Mouse (Mus musculus) layer of hippocampus, adult 8-10 months (tissue): ENCODE measurements around the gene St3gal3. TPM values are rescaled to one million over a fixed set of nuclear protein-coding genes. Genes with fewer than 3 reads are reported as not detected.
A peak's percentile ranks its signal among the peaks of the same experiment; 100 is the strongest.

Source experiments
- DNase-seq, 2 experiments: peaks; one replicate each; pipeline ENCODE4 v3.0.0; 2022; ENCODE audit warnings: low spot score in 2 of 2
- total RNA-seq, 4 experiments: library from RNA; stranded (reverse); gene quantifications; 2 replicates each; pipeline ENCODE4 v1.2.4; 2022

St3gal3 gene
- total RNA-seq, 4 experiments from 2014 or later: 38.4 to 49.5 (median 44.6) TPM

DNA sequence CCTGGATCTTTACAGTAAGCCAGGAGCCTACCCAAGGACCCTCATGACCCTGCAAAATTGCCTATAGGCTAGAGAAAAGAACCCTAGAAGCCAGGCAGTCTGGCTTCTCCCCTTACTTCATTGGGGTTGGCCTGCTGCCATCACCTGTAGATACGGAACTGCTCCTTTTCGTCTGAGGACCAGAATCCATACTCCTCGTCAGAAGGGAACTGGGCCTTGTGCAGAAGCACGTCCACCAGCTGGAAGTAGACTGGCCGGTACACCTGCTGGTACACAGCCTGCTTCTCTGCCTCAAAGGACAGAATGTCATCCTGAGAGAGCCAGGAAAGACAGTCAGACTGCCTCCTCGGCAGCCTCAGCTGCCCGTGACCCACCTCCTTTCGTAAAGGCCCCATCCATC lies 230.0 kb downstream of the St3gal3 start:
- DNase-seq: no peak

DNA sequence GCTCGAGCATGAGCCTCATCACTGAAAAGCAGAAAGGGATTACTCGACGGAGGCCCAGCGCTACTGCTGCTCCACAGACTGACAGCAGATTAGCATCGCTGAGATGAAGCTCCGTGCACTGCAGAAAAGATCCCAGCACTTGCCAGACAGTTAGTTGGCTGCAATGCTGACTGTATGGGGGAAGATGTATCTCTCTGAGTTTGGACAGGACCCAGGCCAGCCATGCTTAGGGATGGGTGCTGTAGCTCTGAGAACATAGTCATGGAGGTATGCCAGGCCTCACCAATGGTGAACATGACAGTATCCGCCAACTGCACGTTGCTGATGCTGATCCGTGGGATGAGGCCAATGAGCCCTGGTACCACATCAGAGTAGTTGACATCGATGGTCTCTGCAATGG lies 230.6 kb downstream of the St3gal3 start:
- DNase-seq: peak in 1 of 2 experiments; percentile 67

DNA sequence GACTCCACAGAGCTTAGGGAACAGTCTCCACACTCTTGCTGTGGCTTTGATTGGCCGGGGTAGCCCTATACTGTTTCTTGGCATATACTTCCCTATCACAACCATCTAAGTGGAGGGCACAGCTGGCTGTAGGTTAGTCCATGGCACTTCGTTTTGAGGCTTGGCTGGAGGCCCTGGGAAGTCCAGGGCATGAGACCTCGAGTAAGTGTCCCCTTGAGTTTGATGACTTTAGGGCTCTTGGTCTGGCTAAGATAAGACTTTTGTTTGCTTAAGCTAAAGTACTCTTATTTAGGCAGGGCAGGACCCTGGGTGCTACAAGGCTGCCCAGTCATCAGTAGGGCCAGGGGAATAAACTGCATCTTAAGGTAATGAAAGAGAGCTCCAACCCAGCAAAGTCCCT lies 236.6 kb downstream of the St3gal3 start:
- no peak for DNase-seq

DNA sequence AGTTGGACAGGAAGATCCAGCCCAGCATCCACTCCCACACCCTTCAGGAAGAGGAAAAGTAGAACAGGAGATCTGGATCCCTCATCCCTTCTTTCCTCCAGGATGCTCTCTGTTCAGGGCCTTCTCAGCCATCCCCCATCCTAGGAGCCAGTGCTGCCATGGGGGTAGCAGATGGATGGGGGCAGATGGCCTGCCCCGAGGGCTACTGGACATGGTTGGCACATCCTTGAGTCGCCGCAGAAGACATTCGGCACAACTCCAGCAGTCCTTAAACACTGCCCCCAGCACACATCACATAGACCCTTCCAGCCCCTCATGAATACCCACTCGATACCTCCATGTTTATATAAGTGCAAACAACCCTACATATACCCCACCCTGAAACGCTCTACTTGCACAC lies 238.7 kb downstream of the St3gal3 start:
- no peak for DNase-seq

DNA sequence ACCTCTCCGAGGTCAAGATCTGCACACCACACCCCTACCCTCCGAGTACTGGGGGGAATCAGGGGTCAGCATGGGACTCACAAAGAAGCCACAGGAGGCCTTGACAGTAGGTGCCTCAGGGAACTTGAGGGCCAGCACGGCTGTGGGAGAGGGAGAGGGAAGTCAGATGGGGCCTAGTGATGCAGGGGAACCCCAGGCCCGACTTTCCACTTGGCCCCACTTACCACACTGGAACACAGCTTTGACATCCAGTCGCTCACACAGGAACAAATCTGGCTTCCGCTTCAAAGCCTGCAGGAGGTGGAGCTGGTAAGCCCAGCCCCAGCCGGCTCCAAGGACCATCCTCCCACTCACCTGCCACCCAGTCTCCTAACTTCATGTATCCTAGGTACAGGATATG lies 239.4 kb downstream of the St3gal3 start:
- DNase-seq: no peak

DNA sequence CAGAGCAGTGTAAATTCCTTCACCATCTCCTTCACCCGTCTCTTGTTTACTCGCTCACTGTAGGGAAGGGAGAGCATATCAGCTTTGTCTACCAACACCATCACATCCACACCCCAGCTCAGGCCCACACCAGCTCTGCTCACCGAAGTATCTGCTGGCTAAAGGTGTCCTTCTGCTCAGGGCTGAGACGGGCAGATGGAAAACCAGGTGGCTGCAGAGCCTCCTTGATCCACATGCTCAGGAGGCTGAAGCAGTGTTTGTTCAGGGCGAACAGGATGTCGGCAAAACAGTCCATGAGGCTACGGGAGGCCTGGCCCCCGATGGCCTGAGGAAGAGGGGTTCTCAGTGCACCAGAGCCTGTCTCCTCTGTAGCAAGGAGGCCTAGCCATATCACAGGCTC lies 240.1 kb downstream of the St3gal3 start:
- DNase-seq: no peak

DNA sequence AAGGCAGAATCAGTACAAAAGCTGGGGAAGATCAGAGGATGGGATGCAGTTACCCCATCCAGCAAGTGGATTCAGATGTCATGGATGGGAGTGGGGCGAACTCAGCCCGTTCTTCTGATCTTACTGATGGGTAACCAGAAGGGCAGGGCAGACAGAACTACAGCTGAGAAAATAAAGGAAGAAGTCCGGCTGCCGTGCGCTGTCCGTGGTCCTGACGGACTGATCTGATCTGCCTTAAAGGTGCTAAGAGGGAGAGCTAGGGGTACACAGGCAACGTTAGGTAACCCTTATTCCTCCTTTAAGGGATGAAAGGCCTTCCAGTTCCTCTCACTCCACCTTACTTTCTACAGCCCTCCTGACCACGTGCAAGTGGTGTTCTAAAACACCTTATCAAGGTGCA lies 241.3 kb downstream of the St3gal3 start:
- no peak for DNase-seq

DNA sequence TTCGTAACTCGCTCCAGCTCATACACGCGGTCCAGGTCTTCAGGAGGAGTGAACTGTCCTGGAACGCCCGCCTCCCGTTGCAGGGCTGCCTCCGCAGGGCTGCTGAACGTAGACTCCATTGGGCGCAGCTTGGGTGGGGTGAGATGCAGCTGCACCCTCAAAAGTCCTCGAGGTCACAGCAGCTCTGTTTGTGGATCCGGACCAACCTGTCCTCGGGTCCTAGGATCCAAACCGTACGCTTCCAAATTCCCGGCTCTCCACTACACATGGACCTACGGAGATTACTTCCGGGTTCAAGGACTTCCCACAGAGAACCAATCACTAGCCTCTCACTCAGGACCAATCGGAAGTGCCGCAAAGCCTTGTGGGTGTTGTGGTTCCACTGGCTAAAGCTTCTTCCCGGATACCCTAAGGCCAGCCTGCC lies 243.0 kb downstream of the St3gal3 start, which contains the start of gene Dph2:
Gene Dph2, minus strand, starts transcription at position 295 of the 424 bp plus-strand sequence.
- peak; percentile 78 to 87 for DNase-seq

DNA sequence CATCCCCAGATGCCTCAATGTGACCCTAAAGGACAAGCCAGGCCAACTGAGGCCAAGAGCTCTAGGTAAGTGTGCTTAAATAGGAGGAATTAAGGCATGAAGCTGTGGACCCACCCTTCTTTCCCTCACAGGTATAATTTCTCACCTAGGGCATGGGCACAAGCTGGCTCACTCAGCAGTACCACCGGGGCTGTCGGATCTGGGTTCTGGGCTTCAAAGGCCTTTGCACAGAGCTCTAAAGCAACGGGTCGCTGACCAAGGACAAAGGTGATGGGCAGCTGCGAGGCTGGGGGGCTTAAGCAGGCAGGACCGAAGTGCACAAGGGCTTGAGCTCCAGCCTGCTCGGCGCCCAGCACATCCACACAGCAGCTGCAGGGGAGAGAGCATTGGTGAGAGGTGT lies 244.0 kb downstream of the St3gal3 start:
- no peak for DNase-seq

DNA sequence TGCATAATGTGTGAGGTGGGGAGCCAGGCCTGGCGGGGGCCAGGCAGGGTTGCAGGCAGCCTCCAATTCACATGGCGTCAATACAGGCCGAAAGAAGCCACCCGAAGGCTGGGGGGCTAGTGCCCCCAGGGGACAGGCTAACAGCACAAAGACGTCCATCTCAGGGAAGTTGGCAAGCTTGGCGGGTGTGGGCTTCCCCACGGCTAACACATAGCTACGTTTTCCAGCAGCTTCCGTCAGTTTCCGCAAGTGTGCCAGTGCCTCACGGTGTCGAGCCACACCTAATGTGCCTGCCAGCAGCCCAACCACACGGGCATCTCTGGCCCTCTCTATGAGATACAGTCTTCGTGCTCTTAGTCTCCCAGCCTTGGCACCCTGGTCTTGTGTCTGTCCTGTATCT lies 244.7 kb downstream of the St3gal3 start:
- no peak for DNase-seq

DNA sequence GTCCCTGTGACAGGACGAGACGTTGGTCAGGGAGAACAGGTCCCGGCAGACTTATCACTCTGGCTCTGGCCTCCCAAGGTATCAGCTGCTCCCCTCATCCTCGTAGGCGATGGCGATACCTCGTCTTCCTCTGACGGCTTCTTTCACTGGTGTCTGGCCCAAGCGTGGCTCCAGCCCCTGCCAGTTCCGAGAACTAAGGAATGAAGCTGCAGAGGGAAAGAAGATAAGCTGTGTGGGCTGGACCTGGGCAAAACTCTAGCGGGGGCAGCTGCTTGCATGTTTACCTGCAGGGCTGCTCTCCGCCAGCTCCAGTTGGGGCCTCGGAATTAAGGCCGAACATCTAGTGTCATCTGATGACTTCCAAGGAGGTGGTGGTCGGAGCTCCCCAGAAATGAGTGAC lies 245.2 kb downstream of the St3gal3 start:
- DNase-seq: no peak

DNA sequence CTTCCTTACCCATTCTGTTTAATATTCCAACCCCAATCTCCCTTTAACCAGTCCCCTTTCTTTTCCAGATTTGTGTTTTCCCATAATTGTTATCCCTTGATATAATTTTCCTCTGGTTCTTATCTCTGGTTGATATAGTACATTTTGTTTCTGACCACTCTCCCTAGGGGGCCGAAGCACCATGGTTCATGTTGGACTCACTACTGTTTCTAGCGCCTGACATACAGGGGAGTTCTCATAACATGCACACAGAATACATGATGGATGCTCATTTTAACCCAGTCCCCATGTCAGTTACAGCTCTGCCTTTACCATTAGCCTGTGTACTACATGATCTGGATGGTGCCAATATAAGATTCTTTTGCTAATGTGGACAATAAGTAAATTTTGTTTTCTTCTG lies 246.8 kb downstream of the St3gal3 start:
- DNase-seq: no peak

DNA sequence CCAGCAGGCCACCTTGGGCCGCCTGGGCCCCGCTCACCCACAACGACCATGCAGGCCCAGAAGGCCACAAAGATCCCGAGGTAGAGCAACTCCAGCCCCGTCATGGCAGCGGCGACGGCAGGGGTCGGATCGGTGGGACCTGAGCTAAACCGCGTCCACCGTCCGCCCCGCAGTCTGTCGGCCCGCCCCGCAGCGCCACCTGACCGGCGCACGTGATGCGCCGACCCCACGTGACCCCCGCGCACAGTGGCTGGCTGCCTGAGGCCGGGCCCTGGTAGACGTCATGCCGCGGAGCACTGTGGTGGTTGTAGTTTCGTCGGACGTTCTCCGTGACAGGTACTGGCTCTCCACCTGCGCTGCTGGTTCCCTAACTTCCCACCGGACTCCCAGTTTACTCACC lies 247.6 kb downstream of the St3gal3 start, which contains the start of gene Atp6v0b:
Gene Atp6v0b, minus strand, starts transcription at position 201 of the 400 bp plus-strand sequence.
- DNase-seq: peak; percentile 92 to 95

DNA sequence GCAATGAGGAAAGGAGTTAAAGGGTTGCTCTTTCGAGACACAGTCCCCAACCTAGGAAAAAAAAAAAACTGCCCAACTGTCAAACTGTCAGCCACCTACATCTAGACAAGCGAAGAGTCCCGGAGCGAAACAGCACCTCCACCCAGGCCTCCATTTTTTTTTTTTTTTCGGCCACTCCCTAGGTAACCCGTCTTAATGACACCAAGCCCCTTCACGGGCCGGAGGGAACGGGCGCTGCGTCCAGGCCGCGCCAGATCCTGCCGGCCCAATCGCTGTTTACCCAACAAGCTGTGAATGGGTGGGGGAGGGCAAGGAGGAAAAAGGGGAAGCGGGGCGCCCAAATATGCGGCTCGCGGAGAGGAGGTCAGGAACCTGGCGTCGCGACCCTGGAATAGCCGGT lies 248.1 kb downstream of the St3gal3 start:
- no peak for DNase-seq

DNA sequence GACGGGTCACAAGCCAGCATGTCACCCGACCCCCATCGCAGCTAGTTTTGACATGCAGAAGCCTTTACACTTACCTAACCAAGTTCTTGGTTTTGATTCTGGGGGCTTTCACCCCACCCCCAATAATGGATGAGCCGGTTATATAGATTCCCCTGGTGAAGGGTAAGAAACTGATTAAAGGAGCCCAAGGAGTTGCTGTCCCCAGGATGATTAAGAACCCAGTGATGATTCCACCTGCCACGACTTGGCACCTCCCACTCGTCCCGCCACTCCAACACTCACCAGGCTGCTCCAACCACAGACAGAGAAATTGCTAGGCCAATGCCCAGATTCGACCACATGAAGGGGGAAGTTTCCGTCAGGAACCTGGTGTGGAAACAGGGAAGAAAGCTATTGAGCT lies 248.7 kb downstream of the St3gal3 start:
- no peak for DNase-seq

DNA sequence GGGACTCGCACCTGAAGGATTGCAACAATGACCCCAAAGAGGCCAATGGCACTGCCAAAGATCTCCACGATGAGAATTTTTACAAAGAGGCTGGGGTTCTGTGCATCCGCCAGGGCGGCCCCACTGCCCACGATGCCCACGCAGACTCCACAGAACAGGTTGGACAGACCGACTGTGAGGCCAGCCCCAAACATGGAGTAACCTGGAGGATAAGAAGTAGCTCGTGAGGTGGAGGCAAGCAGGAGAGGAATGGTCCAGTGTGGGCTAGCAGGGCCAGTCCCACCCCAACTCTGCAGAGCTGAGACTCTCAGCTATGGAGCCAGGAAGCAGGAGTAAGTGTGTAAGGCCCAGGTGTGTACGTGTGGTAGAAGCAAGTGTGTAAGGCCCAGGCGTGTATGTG lies 249.6 kb downstream of the St3gal3 start:
- no peak for DNase-seq

DNA sequence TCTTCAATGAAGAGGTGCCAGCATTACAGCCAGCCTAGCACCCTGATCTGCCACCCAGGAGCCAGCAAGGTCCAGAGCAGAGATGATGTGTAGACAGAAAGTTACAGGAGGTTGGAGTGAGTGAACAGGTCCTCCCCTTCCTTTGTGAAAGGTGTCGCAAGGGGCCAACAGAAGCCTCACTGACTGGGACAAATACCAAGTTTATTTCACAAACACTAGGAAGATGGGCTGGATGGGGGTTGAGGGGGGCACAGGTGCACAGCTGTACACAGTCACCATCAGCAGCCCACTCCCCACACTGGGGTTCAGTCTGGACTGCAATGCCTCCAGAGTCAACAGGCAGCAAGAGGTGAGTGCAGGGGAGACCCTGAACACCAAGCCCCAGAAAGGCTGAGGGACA lies 250.6 kb downstream of the St3gal3 start:
- no peak for DNase-seq

DNA sequence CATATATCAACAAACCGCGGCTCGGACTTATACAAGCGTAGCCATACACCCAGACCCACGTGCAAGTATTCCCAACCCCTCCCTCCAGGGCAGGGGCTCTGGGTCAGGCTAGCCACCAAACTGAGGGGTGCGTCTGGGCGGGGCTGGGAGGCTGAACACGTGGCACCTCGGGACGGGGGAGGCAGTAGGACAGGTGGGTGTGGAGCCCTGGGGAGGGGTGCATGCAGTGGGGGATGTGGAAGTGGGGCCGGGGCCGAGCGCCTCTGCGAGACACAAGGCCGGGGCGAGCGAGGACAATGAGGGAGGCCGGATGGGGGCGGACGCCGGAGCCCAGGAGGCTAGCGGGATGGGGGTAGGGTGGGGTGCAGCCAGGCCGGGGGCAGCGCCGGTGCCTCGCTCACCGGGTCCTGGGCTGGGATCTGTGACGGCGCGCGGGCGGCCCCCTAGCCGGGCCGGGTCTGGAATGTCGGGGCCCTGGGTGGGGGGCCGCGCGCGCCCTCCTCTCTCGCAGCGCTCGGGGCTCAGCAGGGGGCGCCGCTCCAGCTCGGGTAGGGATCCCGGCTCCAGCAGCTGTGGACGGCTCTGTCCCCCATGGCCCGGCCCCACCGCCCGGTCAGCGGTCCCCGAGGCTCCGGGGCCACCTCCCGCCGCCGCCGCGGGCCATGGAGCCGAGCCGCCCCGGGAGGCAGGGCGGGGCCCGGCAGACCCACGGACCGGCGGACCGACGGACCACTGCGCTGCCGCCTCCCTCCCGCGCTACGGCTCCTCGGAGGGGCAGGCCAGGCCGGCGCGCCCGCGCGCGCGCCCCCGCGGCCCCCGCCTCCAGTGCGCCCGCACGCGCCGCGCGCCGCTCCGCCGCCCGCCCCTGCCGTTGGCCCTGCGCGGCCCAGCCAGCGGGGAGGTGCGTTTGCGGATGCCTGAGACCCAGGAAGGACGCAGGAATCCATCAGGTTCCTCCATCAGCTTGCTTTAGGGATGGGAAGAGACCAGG lies 251.7 kb downstream of the St3gal3 start, which contains the start of gene B4galt2:
Gene B4galt2, minus strand, starts transcription at position 787 of the 991 bp plus-strand sequence.
- peak in 1 of 2 experiments; percentile 52 for DNase-seq

Other genes with a start within 250 kb of the St3gal3 start
- 100 to 1,000 TPM; 406 to 438 (median 423) TPM for gene Atp6v0b, start 247.6 kb downstream of the St3gal3 start, total RNA-seq
- gene Dph2, start 242.9 kb downstream of the St3gal3 start, total RNA-seq: 10 to 100 TPM in 3 of 4 experiments, 1 to 10 TPM in 1; 9.0 to 11.5 (median 11.0) TPM
- gene Ipo13, start 219.9 kb downstream of the St3gal3 start, total RNA-seq: 100 to 1,000 TPM; 127 to 140 (median 130) TPM
- 1 to 10 TPM; 1.5 to 2.2 (median 1.9) TPM for gene Artn, start 205.2 kb downstream of the St3gal3 start, total RNA-seq
- 10 to 100 TPM; 43.4 to 49.0 (median 46.9) TPM for gene Kdm4a, start 45.1 kb upstream of the St3gal3 start, total RNA-seq
- gene Ptprf, start 156.5 kb upstream of the St3gal3 start, total RNA-seq: 10 to 100 TPM; 78.3 to 80.3 (median 78.9) TPM